Mouse (Mus musculus) kidney, postnatal 0 days (tissue): ENCODE measurements around the gene Zfp609. TPM values are rescaled to one million over a fixed set of nuclear protein-coding genes. Genes with fewer than 3 reads are reported as not detected.

Experiments used
- ATAC-seq: fragments of 200-750 bp; cut with Nextera tagmentation; replicated peaks from 2 replicates; pipeline ENCODE4 v1.8.0; 2017; ENCODE audit warnings: low read depth, moderate number of reproducible peaks, moderate TSS enrichment, moderate library complexity; ENCODE audit not compliant: low FRiP score
- DNase-seq: peaks from one replicate; pipeline ENCODE4 v3.0.0-alpha.2; 2016; ENCODE audit warnings: low spot score
- H3K27ac ChIP-seq: fragments of 300-500 bp; sonication (generic); 2 replicates; pipeline ENCODE4 v1.5.1; 2014; ENCODE audit warnings: mild to moderate bottlenecking
- H3K27me3 ChIP-seq: fragments of 300-500 bp; sonication (generic); 2 replicates; pipeline ENCODE4 v1.6.1; 2014; ENCODE audit warnings: low read length, mixed read lengths; ENCODE audit not compliant: insufficient read depth
- H3K36me3 ChIP-seq: fragments of 300-500 bp; sonication (generic); 2 replicates; pipeline ENCODE4 v1.6.1; 2014; ENCODE audit warnings: low read length, mixed read lengths; ENCODE audit not compliant: insufficient read depth
- H3K4me1 ChIP-seq: fragments of 300-500 bp; sonication (generic); replicated peaks from 2 replicates; pipeline ENCODE4 v1.6.1; 2014; ENCODE audit warnings: antibody characterized with exemption, low read length, mixed read lengths; ENCODE audit not compliant: insufficient read depth
- H3K4me2 ChIP-seq: fragments of 300-500 bp; sonication (generic); 2 replicates; pipeline ENCODE4 v1.6.1; 2014; ENCODE audit warnings: mild to moderate bottlenecking, low read length, moderate library complexity, mixed read lengths
- H3K4me3 ChIP-seq: fragments of 300-500 bp; sonication (generic); replicated peaks from 2 replicates; pipeline ENCODE4 v1.5.1; 2014; ENCODE audit warnings: low read depth, low read length
- H3K9ac ChIP-seq: fragments of 300-500 bp; sonication (generic); 2 replicates; pipeline ENCODE4 v1.6.1; 2014; ENCODE audit warnings: low read depth, low read length
- H3K9me3 ChIP-seq: fragments of 300-500 bp; sonication (generic); replicated peaks from 2 replicates; pipeline ENCODE4 v1.6.1; 2016; ENCODE audit warnings: low read length, inconsistent platforms, mixed read lengths
- CTCF ChIP-seq: IDR thresholded peaks from 2 replicates; pipeline ENCODE4 v1.5.1; 2016; ENCODE audit warnings: antibody characterized with exemption, low read depth, mild to moderate bottlenecking, moderate library complexity
- WGBS: fragments of 180-500 bp; shearing (Covaris S2); extraction: QIAGEN DNeasy Blood & Tissue Kit; methylation state at CpG from one replicate; pipeline ENCODE4 v1.1.7; 2014; 5-methylcytosine and 5-hydroxymethylcytosine counted together
- polyA plus RNA-seq: library from polyadenylated mRNA; unstranded; fragments of >200 nt; fragmentation: Nextera tagmentation; extraction: Ambion mirVana; gene quantifications from 2 replicates; pipeline ENCODE4 v1.2.1, GENCODE M21; 2015

Gene Zfp609
- polyA plus RNA-seq, 1 experiment from 2014 or later, result 5.0 TPM

- no peak for ATAC-seq
- peaks cover 23% of the 10 kb centered on the region for H3K36me3 ChIP-seq
- DNase-seq, result no peak
- no peak overlapping the region for H3K4me2 ChIP-seq
- TF ChIP-seq CTCF, result no peak
- no peak overlapping the region for H3K27ac ChIP-seq
- H3K27me3 ChIP-seq, result no peaks in the 10 kb centered on the region
- no peak overlapping the region for H3K4me3 ChIP-seq
- 85% methylated on average over 2 of the region's 2 CpGs for WGBS
- no peaks in the 10 kb centered on the region for H3K9me3 ChIP-seq
- no peak overlapping the region for H3K9ac ChIP-seq
- peaks cover 8% of the 10 kb centered on the region for H3K4me1 ChIP-seq
Measured at GRCm38 (mm10) chr9:65684704-65685103, 142.7 kb downstream of the Zfp609 start.

DNA sequence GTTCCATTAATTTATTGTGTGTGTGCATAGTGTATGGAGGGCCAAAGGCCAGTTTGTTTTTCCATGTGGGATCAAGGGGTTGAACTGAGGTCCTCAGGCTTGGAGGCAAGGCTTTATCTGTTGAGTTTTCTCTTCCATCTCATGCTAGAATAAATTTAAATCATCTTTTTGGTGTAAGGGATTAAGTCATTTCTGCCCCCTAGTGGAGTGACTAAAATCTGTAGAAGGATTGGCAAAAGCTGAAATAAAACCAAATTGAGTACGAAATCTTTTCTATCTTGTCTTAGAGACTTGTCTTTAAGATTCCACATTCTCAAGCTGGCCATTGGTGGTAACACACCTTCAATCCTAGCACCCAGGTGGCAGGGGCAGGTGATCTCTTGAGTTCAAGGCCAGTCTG lies 144.4 kb downstream of the Zfp609 start:
- no peaks in the 10 kb centered on the region for H3K27me3 ChIP-seq
- peaks cover 23% of the 10 kb centered on the region for H3K4me1 ChIP-seq
- ATAC-seq, result no peak
- WGBS, result 66% methylated on average over 1 of the region's 1 CpGs
- no peak overlapping the region for H3K4me3 ChIP-seq
- no peak overlapping the region for H3K9ac ChIP-seq
- H3K36me3 ChIP-seq, result peaks cover 14% of the 10 kb centered on the region
- H3K4me2 ChIP-seq, result no peak overlapping the region
- peak; percentile 64 for DNase-seq
- H3K9me3 ChIP-seq, result no peaks in the 10 kb centered on the region
- H3K27ac ChIP-seq, result no peak overlapping the region
- TF ChIP-seq CTCF, result peak; percentile 71

DNA sequence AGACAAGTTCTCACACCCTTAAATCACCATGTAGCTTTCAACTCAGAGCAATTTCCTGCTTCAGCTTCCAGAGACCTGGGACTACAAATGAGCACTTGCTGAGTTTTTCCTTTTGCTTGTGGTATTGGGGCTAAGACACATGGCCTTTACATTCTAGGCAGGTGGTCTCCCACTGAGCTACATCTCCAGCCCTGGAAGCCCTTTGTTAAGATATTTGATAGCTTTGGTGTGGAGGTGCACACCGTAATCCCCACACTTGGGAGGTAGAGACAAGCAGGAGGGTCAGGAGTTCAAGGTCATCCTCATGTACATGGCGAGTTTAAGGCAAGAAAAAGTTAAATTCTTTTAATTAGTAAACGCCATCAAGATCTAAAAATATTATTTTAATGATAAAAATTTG lies 145.2 kb downstream of the Zfp609 start:
- Histone ChIP-seq H3K9me3 (no peaks in the 10 kb centered on the region), H3K4me3 (no peak overlapping the region), H3K27ac (no peak overlapping the region), H3K4me2 (no peak overlapping the region), H3K9ac (no peak overlapping the region), H3K27me3 (no peaks in the 10 kb centered on the region), H3K4me1 (peaks cover 28% of the 10 kb centered on the region), H3K36me3 (peaks cover 10% of the 10 kb centered on the region)
- TF ChIP-seq CTCF, result no peak
- no peak for ATAC-seq
- WGBS, result 73% methylated on average over 3 of the region's 3 CpGs
- DNase-seq, result no peak

- Histone ChIP-seq H3K4me2 (no peak overlapping the region), H3K27ac (no peak overlapping the region), H3K27me3 (no peaks in the 10 kb centered on the region), H3K4me3 (no peak overlapping the region), H3K9ac (no peak overlapping the region), H3K36me3 (peaks cover 6% of the 10 kb centered on the region), H3K4me1 (peaks cover 28% of the 10 kb centered on the region), H3K9me3 (no peaks in the 10 kb centered on the region)
- ATAC-seq (no peak), DNase-seq (no peak)
- 90% methylated on average over 2 of the region's 2 CpGs for WGBS
- no peak for TF ChIP-seq CTCF
Measured at GRCm38 (mm10) chr9:65681634-65681940, 145.8 kb downstream of the Zfp609 start.

- peak; percentile 34 for DNase-seq
- no peak for TF ChIP-seq CTCF
- H3K4me2 ChIP-seq, result no peak overlapping the region
Measured at GRCm38 (mm10) chr9:65680938-65681633, 146.3 kb downstream of the Zfp609 start.

GRCm38 (mm10) chr9:65679181-65679761 lies 148.1 kb downstream of the Zfp609 start:
- Histone ChIP-seq H3K4me3 (peak overlapping the region; percentile 77), H3K36me3 (no peaks in the 10 kb centered on the region), H3K27me3 (no peaks in the 10 kb centered on the region), H3K4me2 (peak overlapping the region; percentile 90), H3K27ac (peak overlapping the region; percentile 84), H3K4me1 (peaks cover 28% of the 10 kb centered on the region), H3K9ac (peak overlapping the region; percentile 43; the same call in 1 of the 2 replicates), H3K9me3 (no peaks in the 10 kb centered on the region)
- TF ChIP-seq CTCF, result no peak
- peak; percentile 82 for DNase-seq
- 5% methylated on average over 5 of the region's 5 CpGs for WGBS
- no peak for ATAC-seq

More at GRCm38 (mm10) chr9:65680938-65681633, 146.3 kb downstream of the Zfp609 start:
- Histone ChIP-seq H3K9ac (no peak overlapping the region), H3K27me3 (no peaks in the 10 kb centered on the region), H3K4me3 (no peak overlapping the region), H3K4me1 (peaks cover 28% of the 10 kb centered on the region), H3K27ac (peak overlapping the region; percentile 42; the same call in 1 of the 2 replicates), H3K36me3 (peaks cover under 1% of the 10 kb centered on the region; the same call in 1 of the 2 replicates), H3K9me3 (no peaks in the 10 kb centered on the region)
- no peak for ATAC-seq
- 80% methylated on average over 4 of the region's 4 CpGs for WGBS

DNA sequence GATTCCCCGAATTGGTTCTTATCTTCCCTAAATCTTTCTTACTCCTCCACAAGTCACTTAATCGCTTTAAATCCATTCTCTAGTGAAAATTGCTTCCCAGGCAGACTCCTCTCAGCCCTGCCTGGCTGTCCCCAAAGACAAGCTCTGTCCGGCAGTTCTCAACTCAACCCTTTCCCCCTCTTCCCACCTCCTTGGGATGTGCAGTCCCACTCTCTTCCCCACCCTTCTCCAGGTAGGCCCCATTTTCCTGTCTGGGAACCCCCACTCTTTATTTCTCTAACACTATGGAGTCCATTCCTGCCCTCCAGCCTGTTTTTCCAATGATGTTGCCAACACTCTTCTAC lies 150.3 kb downstream of the Zfp609 start:
- DNase-seq, result no peak
- peak overlapping the region; percentile 54 for H3K27ac ChIP-seq
- 2% methylated on average over 3 of the region's 3 CpGs for WGBS

More for the DNA sequence above, 150.3 kb downstream of the Zfp609 start:
- Histone ChIP-seq H3K9ac (peak overlapping the region; percentile 82), H3K9me3 (no peaks in the 10 kb centered on the region), H3K4me1 (peaks cover 28% of the 10 kb centered on the region), H3K27me3 (no peaks in the 10 kb centered on the region), H3K4me3 (peak overlapping the region; percentile 77), H3K36me3 (no peaks in the 10 kb centered on the region), H3K4me2 (peak overlapping the region; percentile 90)
- ATAC-seq, result no peak
- TF ChIP-seq CTCF, result no peak
